Mouse (Mus musculus) bone marrow macrophage, adult 2 months (primary cell): Measurements from ENCODE around the gene Edf1.

Experiments
- CTCF ChIP-seq: IDR thresholded peaks from 2 replicates; pipeline ENCODE4 v1.5.1; 2012; ENCODE audit warnings: low read depth, mild to moderate bottlenecking, low read length, moderate library complexity
- POLR2A ChIP-seq: IDR thresholded peaks from 2 replicates; pipeline ENCODE4 v1.6.1; 2012; ENCODE audit warnings: mild to moderate bottlenecking, low read depth, low read length, borderline replicate concordance

- TF ChIP-seq POLR2A (no peak), CTCF (no peak)
Observed at GRCm38 (mm10) chr2:25536531-25536930, 21.1 kb upstream of the Edf1 start.
